Mouse (Mus musculus) forebrain, embryonic 10.5 days (tissue): ENCODE data around the gene AF067061. TPM values are rescaled to one million over a fixed set of nuclear protein-coding genes. Genes with fewer than 3 reads are reported as not detected.

ENCODE experiments used
- DNase-seq: peaks from one replicate; pipeline ENCODE4 v3.0.0-alpha.2; 2017; ENCODE audit warnings: low spot score; ENCODE audit errors: extremely low spot score
- H3K27ac ChIP-seq: fragments of 300-500 bp; sonication (generic); 2 replicates; pipeline ENCODE4 v1.5.1; 2016; ENCODE audit warnings: mild to moderate bottlenecking
- H3K27me3 ChIP-seq: fragments of 300-500 bp; sonication (generic); 2 replicates; pipeline ENCODE4 v1.6.1; 2016; ENCODE audit warnings: mild to moderate bottlenecking; ENCODE audit not compliant: poor library complexity, severe bottlenecking
- H3K36me3 ChIP-seq: fragments of 300-500 bp; sonication (generic); replicated peaks from 2 replicates; pipeline ENCODE4 v1.6.1; 2016; ENCODE audit warnings: mild to moderate bottlenecking, moderate library complexity
- H3K4me1 ChIP-seq: fragments of 300-500 bp; sonication (generic); 2 replicates; pipeline ENCODE4 v1.6.1; 2016
- H3K4me3 ChIP-seq: fragments of 300-500 bp; sonication (generic); 2 replicates; pipeline ENCODE4 v1.5.1; 2016; ENCODE audit warnings: mild to moderate bottlenecking, moderate library complexity
- H3K9me3 ChIP-seq: fragments of 300-500 bp; sonication (generic); 2 replicates; pipeline ENCODE4 v1.6.1; 2016; ENCODE audit warnings: mild to moderate bottlenecking, moderate library complexity
- WGBS: fragments of 180-500 bp; shearing (Covaris S2); methylation state at CpG from one replicate; pipeline ENCODE4 v1.1.7; 2016; 5-methylcytosine and 5-hydroxymethylcytosine counted together
- polyA plus RNA-seq: library from polyadenylated mRNA; unstranded; fragments of >200 nt; fragmentation: Nextera tagmentation; extraction: Ambion mirVana; gene quantifications from 2 replicates; pipeline ENCODE4 v1.2.1, GENCODE M21; 2016

AF067061 gene
- polyA plus RNA-seq, 1 experiment from 2014 or later, result not detected

GRCm38 (mm10) chr13:120299324-120299894 is 36.5 kb downstream of the AF067061 start:
- 73% methylated on average over 1 of the region's 1 CpGs for WGBS
- Histone ChIP-seq H3K36me3 (no peaks in the 10 kb centered on the region), H3K4me1 (no peaks in the 10 kb centered on the region), H3K27me3 (no peaks in the 10 kb centered on the region), H3K27ac (no peak overlapping the region), H3K9me3 (no peaks in the 10 kb centered on the region), H3K4me3 (no peak overlapping the region)
- no peak for DNase-seq

GRCm38 (mm10) chr13:120299991-120300442 is 37.1 kb downstream of the AF067061 start, which contains the start of gene BC147527:
TSS of gene BC147527 (plus strand) at chr13:120300392.
- no peak for DNase-seq
- WGBS, result 55% methylated on average over 2 of the region's 2 CpGs
- no peak within 1 kb of the TSS for H3K27ac ChIP-seq
- no peaks in the 10 kb centered on the region for H3K4me1 ChIP-seq
- no peak within 1 kb of the TSS for H3K4me3 ChIP-seq
- no peaks in the 10 kb centered on the region for H3K9me3 ChIP-seq
- no peaks in the 10 kb centered on the region for H3K36me3 ChIP-seq
- no peaks in the 10 kb centered on the region for H3K27me3 ChIP-seq

DNA sequence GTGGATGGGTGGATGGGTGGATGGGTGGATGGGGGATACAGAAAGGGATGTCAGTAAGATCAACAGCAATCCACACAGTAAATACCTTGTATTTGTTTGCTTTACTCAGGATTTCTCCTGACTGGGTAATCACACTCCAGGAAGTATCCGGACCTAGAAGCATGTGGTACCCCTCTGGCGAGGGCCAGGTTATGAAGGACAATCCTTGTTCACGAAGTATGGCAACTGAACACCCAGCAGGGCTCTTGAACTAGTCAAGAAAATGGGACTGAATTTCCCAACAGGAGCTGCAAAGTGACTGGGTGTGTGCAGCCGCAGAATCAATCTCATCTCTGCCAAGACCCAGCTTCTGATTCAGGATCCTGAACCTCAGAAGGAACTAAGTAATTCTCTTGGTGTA is 37.9 kb downstream of the AF067061 start:
- H3K9me3 ChIP-seq, result no peaks in the 10 kb centered on the region
- H3K4me3 ChIP-seq, result no peak overlapping the region
- H3K4me1 ChIP-seq, result no peaks in the 10 kb centered on the region
- no peaks in the 10 kb centered on the region for H3K36me3 ChIP-seq
- WGBS, result 87% methylated on average over 4 of the region's 4 CpGs
- DNase-seq, result no peak
- H3K27ac ChIP-seq, result no peak overlapping the region
- H3K27me3 ChIP-seq, result no peaks in the 10 kb centered on the region

- Histone ChIP-seq H3K9me3 (no peaks in the 10 kb centered on the region), H3K36me3 (no peaks in the 10 kb centered on the region), H3K4me1 (no peaks in the 10 kb centered on the region), H3K4me3 (no peak overlapping the region), H3K27ac (no peak overlapping the region), H3K27me3 (no peaks in the 10 kb centered on the region; the same call in 1 of the 2 replicates)
- 83% methylated on average over 4 of the region's 4 CpGs for WGBS
- no peak for DNase-seq
Observed at GRCm38 (mm10) chr13:120310749-120311148, 47.8 kb downstream of the AF067061 start.

DNA sequence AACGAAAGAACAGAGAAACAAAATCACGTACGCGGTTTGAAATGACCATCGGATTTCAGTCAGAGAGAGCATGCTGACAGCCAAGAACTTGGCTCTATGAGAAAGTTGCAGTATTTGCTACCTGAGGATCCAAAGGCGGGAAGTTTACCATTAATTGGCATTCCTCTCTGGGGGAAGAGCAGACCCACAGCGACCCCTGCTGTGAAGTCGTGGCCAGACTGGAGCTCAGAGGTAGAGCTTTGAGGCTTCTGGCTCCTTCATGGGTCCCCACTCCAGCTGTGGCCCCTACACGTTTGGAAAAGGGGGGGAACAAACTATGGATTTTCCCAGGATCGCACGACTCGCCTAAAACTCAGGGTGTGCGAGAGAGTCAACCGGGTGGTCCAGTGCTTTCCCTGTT is 50.7 kb downstream of the AF067061 start:
- no peak for DNase-seq
- Histone ChIP-seq H3K36me3 (no peaks in the 10 kb centered on the region), H3K4me3 (no peak overlapping the region), H3K27me3 (no peaks in the 10 kb centered on the region; the same call in 1 of the 2 replicates), H3K27ac (no peak overlapping the region), H3K9me3 (no peaks in the 10 kb centered on the region), H3K4me1 (no peaks in the 10 kb centered on the region)
- WGBS, result 51% methylated on average over 14 of the region's 14 CpGs

Other genes with a start within 250 kb of the AF067061 start
- not detected in 2 replicates for gene Gm36079, start 236.1 kb upstream of the AF067061 start, polyA plus RNA-seq
- not detected in 2 replicates for gene Gm21188, start 210.9 kb upstream of the AF067061 start, polyA plus RNA-seq
- gene Gm20767, start 122.9 kb upstream of the AF067061 start, polyA plus RNA-seq, result not detected in 2 replicates
- not detected in 2 replicates for gene Gm21818, start 90.7 kb upstream of the AF067061 start, polyA plus RNA-seq
- gene Gm21762, start 47.2 kb upstream of the AF067061 start, polyA plus RNA-seq, result not detected in 2 replicates
- not detected in 2 replicates for gene Gm21731, start 24.0 kb upstream of the AF067061 start, polyA plus RNA-seq
- gene BC147527, start 37.3 kb downstream of the AF067061 start, polyA plus RNA-seq, result 0.14 TPM in 1 of 2 replicates, not detected in the other
- gene Tcstv3, start 53.8 kb downstream of the AF067061 start, polyA plus RNA-seq, result not detected in 2 replicates